Mouse (Mus musculus) stomach, embryonic 16.5 days (tissue): ENCODE results near the gene Kcns1. TPM values are rescaled to one million over a fixed set of nuclear protein-coding genes. Genes with fewer than 3 reads are reported as not detected.
"Not testable (repeated sequence)": the region's sequence is repeated elsewhere in the genome, so short reads cannot be mapped to it uniquely, and the experiment has no call there.

ENCODE experiments used
- ATAC-seq: fragments of 200-750 bp; cut with Nextera tagmentation; 2 replicates; pipeline ENCODE4 v1.8.0; 2017; ENCODE audit warnings: moderate number of reproducible peaks, moderate TSS enrichment; ENCODE audit not compliant: insufficient read depth, low FRiP score
- H3K27ac ChIP-seq: fragments of 300-500 bp; sonication (generic); 2 replicates; pipeline ENCODE4 v1.5.1; 2014; ENCODE audit warnings: low read length
- H3K27me3 ChIP-seq: fragments of 300-500 bp; sonication (generic); 2 replicates; pipeline ENCODE4 v1.6.1; 2014; ENCODE audit warnings: low read length, control low read depth, mixed read lengths; ENCODE audit not compliant: control insufficient read depth, insufficient read depth
- H3K36me3 ChIP-seq: fragments of 300-500 bp; sonication (generic); 2 replicates; pipeline ENCODE4 v1.6.1; 2014; ENCODE audit warnings: low read length; ENCODE audit not compliant: control insufficient read depth, insufficient read depth
- H3K4me1 ChIP-seq: fragments of 300-500 bp; sonication (generic); 2 replicates; pipeline ENCODE4 v1.6.1; 2014; ENCODE audit warnings: low read length, control low read depth, mixed read lengths; ENCODE audit not compliant: control insufficient read depth, insufficient read depth
- H3K4me2 ChIP-seq: fragments of 300-500 bp; sonication (generic); 2 replicates; pipeline ENCODE4 v1.6.1; 2014; ENCODE audit warnings: low read depth, low read length, mixed read lengths
- H3K4me3 ChIP-seq: fragments of 300-500 bp; sonication (generic); replicated peaks from 2 replicates; pipeline ENCODE4 v1.5.1; 2014; ENCODE audit warnings: mild to moderate bottlenecking, low read length
- H3K9ac ChIP-seq: fragments of 300-500 bp; sonication (generic); 2 replicates; pipeline ENCODE4 v1.6.1; 2014; ENCODE audit warnings: low read length
- H3K9me3 ChIP-seq: fragments of 300-500 bp; sonication (generic); replicated peaks from 2 replicates; pipeline ENCODE4 v1.6.1; 2016; ENCODE audit warnings: low read length, control low read depth; ENCODE audit not compliant: control insufficient read depth
- WGBS: fragments of 180-500 bp; shearing (Covaris S2); extraction: QIAGEN DNeasy Blood & Tissue Kit; methylation state at CpG from one replicate; pipeline ENCODE4 v1.1.7; 2014; 5-methylcytosine and 5-hydroxymethylcytosine counted together
- polyA plus RNA-seq: library from polyadenylated mRNA; unstranded; fragments of >200 nt; fragmentation: Nextera tagmentation; extraction: Ambion mirVana; gene quantifications from 2 replicates; pipeline ENCODE4 v1.2.1, GENCODE M21; 2015

Gene Kcns1
- polyA plus RNA-seq, result 0.14 and 0.29 TPM in 2 replicates

GRCm38 (mm10) chr2:164170902-164171301, at the start of gene Kcns1:
Kcns1 (minus strand) TSS chr2:164171113.
- no peak within 1 kb of the TSS for H3K27ac ChIP-seq
- ATAC-seq, result no peak
- H3K4me1 ChIP-seq, result peaks cover 19% of the 10 kb centered on the region
- WGBS, result under 1% methylated on average over 29 of the region's 29 CpGs
- H3K36me3 ChIP-seq, result no peaks in the 10 kb centered on the region
- peak within 1 kb of the TSS; percentile 58 for H3K4me2 ChIP-seq
- H3K4me3 ChIP-seq, result peak within 1 kb of the TSS; percentile 37
- peak within 1 kb of the TSS; percentile 55 for H3K9ac ChIP-seq
- no peaks in the 10 kb centered on the region for H3K9me3 ChIP-seq
- peaks cover 61% of the 10 kb centered on the region for H3K27me3 ChIP-seq

GRCm38 (mm10) chr2:164219295-164219694, 48.4 kb upstream of the Kcns1 start:
- H3K4me3 ChIP-seq, result no peak overlapping the region
- no peaks in the 10 kb centered on the region for H3K36me3 ChIP-seq
- H3K4me1 ChIP-seq, result peaks cover 3% of the 10 kb centered on the region; the same call in 1 of the 2 replicates
- ATAC-seq, result no peak
- no peaks in the 10 kb centered on the region for H3K9me3 ChIP-seq
- no peak overlapping the region for H3K9ac ChIP-seq
- no peak overlapping the region for H3K27ac ChIP-seq
- WGBS, result 85% methylated on average over 9 of the region's 9 CpGs
- no peak overlapping the region for H3K4me2 ChIP-seq
- H3K27me3 ChIP-seq, result no peaks in the 10 kb centered on the region

GRCm38 (mm10) chr2:164212711-164213110, 41.8 kb upstream of the Kcns1 start:
- no peak overlapping the region for H3K27ac ChIP-seq
- no peaks in the 10 kb centered on the region for H3K4me1 ChIP-seq
- 79% methylated on average over 5 of the region's 5 CpGs for WGBS
- H3K9ac ChIP-seq, result no peak overlapping the region
- ATAC-seq, result no peak
- H3K27me3 ChIP-seq, result no peaks in the 10 kb centered on the region
- no peaks in the 10 kb centered on the region for H3K36me3 ChIP-seq
- no peaks in the 10 kb centered on the region for H3K9me3 ChIP-seq
- H3K4me3 ChIP-seq, result no peak overlapping the region
- H3K4me2 ChIP-seq, result no peak overlapping the region

- no peaks in the 10 kb centered on the region for H3K36me3 ChIP-seq
- ATAC-seq, result no peak
- H3K4me3 ChIP-seq, result no peak overlapping the region
- no peak overlapping the region for H3K9ac ChIP-seq
- H3K9me3 ChIP-seq, result no peaks in the 10 kb centered on the region
- H3K4me1 ChIP-seq, result no peaks in the 10 kb centered on the region
- H3K4me2 ChIP-seq, result no peak overlapping the region
- no peak overlapping the region for H3K27ac ChIP-seq
- no peaks in the 10 kb centered on the region for H3K27me3 ChIP-seq
- 91% methylated on average over 4 of the region's 4 CpGs for WGBS
Observed at GRCm38 (mm10) chr2:164210892-164211291, 40.0 kb upstream of the Kcns1 start.

- Histone ChIP-seq H3K9me3 (no peaks in the 10 kb centered on the region), H3K36me3 (no peaks in the 10 kb centered on the region), H3K9ac (no peak overlapping the region), H3K27me3 (no peaks in the 10 kb centered on the region), H3K4me1 (no peaks in the 10 kb centered on the region), H3K4me3 (no peak overlapping the region), H3K4me2 (no peak overlapping the region), H3K27ac (no peak overlapping the region)
- no peak for ATAC-seq
- WGBS, result 65% methylated on average over 4 of the region's 4 CpGs
Observed at GRCm38 (mm10) chr2:164206676-164207075, 35.8 kb upstream of the Kcns1 start.

- not testable (repeated sequence) for H3K36me3 ChIP-seq, H3K27me3 ChIP-seq, H3K4me3 ChIP-seq, H3K9ac ChIP-seq, ATAC-seq, H3K4me1 ChIP-seq, H3K27ac ChIP-seq, H3K9me3 ChIP-seq, H3K4me2 ChIP-seq
- WGBS, result 94% methylated on average over 10 of the region's 10 CpGs
Observed at GRCm38 (mm10) chr2:164206011-164206410, 35.1 kb upstream of the Kcns1 start.

- no peaks in the 10 kb centered on the region for H3K4me1 ChIP-seq
- no peak within 1 kb of the TSS for H3K4me2 ChIP-seq
- no peaks in the 10 kb centered on the region for H3K27me3 ChIP-seq
- no peak within 1 kb of the TSS for H3K27ac ChIP-seq
- 75% methylated on average over 20 of the region's 20 CpGs for WGBS
- no peak within 1 kb of the TSS for H3K4me3 ChIP-seq
- H3K36me3 ChIP-seq, result no peaks in the 10 kb centered on the region
- no peaks in the 10 kb centered on the region for H3K9me3 ChIP-seq
- H3K9ac ChIP-seq, result no peak within 1 kb of the TSS
- no peak for ATAC-seq
Observed at GRCm38 (mm10) chr2:164199626-164200327, 28.9 kb upstream of the Kcns1 start, which contains the start of gene Wfdc15a. Wfdc15a (minus strand) TSS chr2:164200130.

GRCm38 (mm10) chr2:164196700-164196990, 25.7 kb upstream of the Kcns1 start:
- ATAC-seq, result no peak
- no peaks in the 10 kb centered on the region for H3K36me3 ChIP-seq
- no peak overlapping the region for H3K27ac ChIP-seq
- no peaks in the 10 kb centered on the region for H3K27me3 ChIP-seq
- H3K9ac ChIP-seq, result no peak overlapping the region
- no peaks in the 10 kb centered on the region for H3K9me3 ChIP-seq
- no peaks in the 10 kb centered on the region for H3K4me1 ChIP-seq
- no peak overlapping the region for H3K4me3 ChIP-seq
- no peak overlapping the region for H3K4me2 ChIP-seq
- 81% methylated on average over 5 of the region's 5 CpGs for WGBS

- Histone ChIP-seq H3K4me1 (no peaks in the 10 kb centered on the region), H3K36me3 (no peaks in the 10 kb centered on the region), H3K9me3 (no peaks in the 10 kb centered on the region), H3K27me3 (no peaks in the 10 kb centered on the region), H3K27ac (no peak overlapping the region), H3K9ac (no peak overlapping the region), H3K4me3 (no peak overlapping the region), H3K4me2 (no peak overlapping the region)
- no peak for ATAC-seq
- 81% methylated on average over 5 of the region's 5 CpGs for WGBS
Observed at GRCm38 (mm10) chr2:164195971-164196699, 25.2 kb upstream of the Kcns1 start.
